Mouse (Mus musculus): ENCODE data around the gene Gm49630.
"Not testable (repeated sequence)": the region's sequence is repeated elsewhere in the genome, so short reads cannot be mapped to it uniquely, and the experiment has no call there.

- TF ChIP-seq CTCF (IDR thresholded peaks at IDR 0.05; ENCODE audit: borderline replicate concordance, control insufficient read depth, extremely low read depth, insufficient read depth, low read length, poor library complexity); POLR2A (IDR thresholded peaks at IDR 0.05; ENCODE audit: control insufficient read depth, extremely low read depth, insufficient read depth, low read length, poor library complexity): not testable (repeated sequence)
Measured at GRCm38 (mm10) chr17:7395116-7395515, 23.3 kb upstream of the Gm49630 start.

Measured in thymus, adult 2 months (tissue).